Mouse (Mus musculus): ENCODE measurements around the gene Hps3. TPM values are rescaled to one million over a fixed set of nuclear protein-coding genes. Genes with fewer than 3 reads are reported as not detected.

Gene Hps3
- polyA plus RNA-seq, 1 experiment, result 58.4 TPM

DNA sequence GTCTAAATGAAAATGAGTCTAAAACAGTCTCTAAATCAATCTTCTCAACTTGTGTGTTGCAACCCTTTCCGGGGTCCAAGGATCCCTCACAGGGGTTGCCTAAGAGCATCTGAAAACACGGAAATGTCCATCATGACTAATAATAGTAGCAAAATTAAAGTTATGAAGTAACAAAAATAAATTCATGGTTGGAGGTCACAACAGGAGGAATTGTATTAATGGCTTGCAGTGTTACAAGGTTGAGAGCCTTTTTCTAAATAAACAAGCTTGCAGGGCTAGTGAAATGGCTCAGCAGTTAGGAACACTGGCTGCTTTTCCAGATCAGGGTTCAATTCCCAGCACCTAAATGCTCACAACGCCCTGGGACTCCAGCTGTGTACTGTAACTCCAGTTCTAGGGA lies 45.1 kb downstream of the Hps3 start:
- Histone ChIP-seq H3K27ac (ENCODE audit: insufficient read depth, low read length) (no peak overlapping the region), H3K36me3 (ENCODE audit: control insufficient read depth, insufficient read depth, low read length) (no peaks in the 10 kb centered on the region), H3K4me3 (ENCODE audit: extremely low read depth, insufficient read depth, insufficient read length) (no peak overlapping the region), H3K4me1 (ENCODE audit: control insufficient read depth, insufficient read depth, insufficient read length) (no peaks in the 10 kb centered on the region), H3K27me3 (ENCODE audit: control insufficient read depth, insufficient read depth, low read length) (no peaks in the 10 kb centered on the region)
- WGBS, result 83% methylated on average over 3 of the region's 3 CpGs
- TF ChIP-seq CTCF (IDR thresholded peaks at IDR 0.05; ENCODE audit: extremely low read depth, insufficient read depth, insufficient read length, insufficient replicate concordance), result no peak
- no peak for TF ChIP-seq POLR2A (IDR thresholded peaks at IDR 0.05; ENCODE audit: low read depth, low read length)
- no peak for DNase-seq (ENCODE audit: low read depth in 1 of 2, low spot score in 2 of 2)

DNA sequence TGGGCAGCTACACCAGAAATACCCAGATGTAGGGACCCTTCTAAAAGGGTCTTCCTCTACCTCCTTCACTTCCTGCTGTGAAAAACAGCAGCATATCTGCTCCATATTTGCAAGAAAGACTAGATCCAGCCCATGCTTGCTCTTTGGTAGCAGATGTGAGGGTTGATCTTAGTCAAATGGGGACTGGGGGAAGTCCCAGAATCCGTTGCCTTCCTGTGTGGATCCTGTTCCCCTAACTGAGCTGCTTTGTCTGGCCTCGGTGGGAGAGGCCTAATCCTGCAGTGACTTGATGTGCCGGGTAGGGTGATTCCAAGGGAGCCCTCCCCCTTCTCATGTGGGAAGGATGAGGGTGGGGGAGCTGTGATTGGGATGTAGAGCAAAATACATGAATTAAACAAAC lies 49.0 kb downstream of the Hps3 start:
- no peak for DNase-seq (ENCODE audit: low read depth in 1 of 2, low spot score in 2 of 2)
- WGBS, result 66% methylated on average over 3 of the region's 3 CpGs
- no peaks in the 10 kb centered on the region for H3K4me1 ChIP-seq (ENCODE audit: control insufficient read depth, insufficient read depth, insufficient read length)
- no peak overlapping the region for H3K4me3 ChIP-seq (ENCODE audit: extremely low read depth, insufficient read depth, insufficient read length)
- no peaks in the 10 kb centered on the region for H3K36me3 ChIP-seq (ENCODE audit: control insufficient read depth, insufficient read depth, low read length)
- TF ChIP-seq POLR2A (IDR thresholded peaks at IDR 0.05; ENCODE audit: low read depth, low read length) (no peak), CTCF (IDR thresholded peaks at IDR 0.05; ENCODE audit: extremely low read depth, insufficient read depth, insufficient read length, insufficient replicate concordance) (no peak)
- H3K27ac ChIP-seq (ENCODE audit: insufficient read depth, low read length), result no peak overlapping the region
- no peaks in the 10 kb centered on the region for H3K27me3 ChIP-seq (ENCODE audit: control insufficient read depth, insufficient read depth, low read length)

DNA sequence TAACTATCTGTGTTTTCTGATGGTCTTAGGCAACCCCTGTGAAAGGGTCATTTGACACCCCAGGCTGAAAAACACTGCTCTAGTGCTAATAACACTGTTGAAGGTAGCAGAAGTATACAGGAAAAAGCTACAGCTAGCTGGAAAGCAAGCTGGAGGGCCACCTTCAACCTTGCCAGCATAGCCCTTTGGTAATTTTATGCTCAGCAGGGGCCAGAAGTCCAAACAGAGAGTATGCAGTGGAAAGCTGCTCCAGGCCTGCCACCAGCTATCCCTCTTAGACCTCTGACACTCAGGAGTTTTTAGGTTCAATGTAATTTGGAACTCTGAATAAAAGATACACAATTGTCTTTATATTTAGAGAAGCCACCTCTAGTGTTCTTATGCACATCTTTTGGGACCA lies 52.3 kb downstream of the Hps3 start:
- TF ChIP-seq CTCF (IDR thresholded peaks at IDR 0.05; ENCODE audit: extremely low read depth, insufficient read depth, insufficient read length, insufficient replicate concordance) (no peak), POLR2A (IDR thresholded peaks at IDR 0.05; ENCODE audit: low read depth, low read length) (no peak)
- Histone ChIP-seq H3K4me3 (ENCODE audit: extremely low read depth, insufficient read depth, insufficient read length) (no peak overlapping the region), H3K27ac (ENCODE audit: insufficient read depth, low read length) (no peak overlapping the region), H3K4me1 (ENCODE audit: control insufficient read depth, insufficient read depth, insufficient read length) (no peaks in the 10 kb centered on the region), H3K36me3 (ENCODE audit: control insufficient read depth, insufficient read depth, low read length) (no peaks in the 10 kb centered on the region), H3K27me3 (ENCODE audit: control insufficient read depth, insufficient read depth, low read length) (no peaks in the 10 kb centered on the region)
- no peak for DNase-seq (ENCODE audit: low read depth in 1 of 2, low spot score in 2 of 2)

DNA sequence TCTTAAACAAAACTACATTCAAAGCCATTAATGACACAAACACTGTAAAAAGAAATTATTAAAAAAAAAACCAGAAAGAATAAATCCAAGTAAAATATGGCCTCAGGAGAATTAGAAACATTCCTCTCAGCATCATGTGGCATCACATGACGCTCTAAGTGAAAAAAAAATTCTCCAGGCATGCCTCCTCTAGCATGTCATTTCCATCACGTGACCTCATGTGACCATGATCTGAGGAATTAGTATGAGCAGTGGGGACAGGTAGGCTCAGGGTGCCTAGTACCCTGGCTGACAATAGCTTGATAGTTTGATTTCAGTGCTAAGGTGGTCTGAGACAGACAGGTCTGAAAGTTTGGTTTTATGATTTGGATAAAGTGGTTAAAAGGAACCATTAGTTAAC lies 54.0 kb downstream of the Hps3 start:
- no peak for TF ChIP-seq CTCF (IDR thresholded peaks at IDR 0.05; ENCODE audit: extremely low read depth, insufficient read depth, insufficient read length, insufficient replicate concordance)
- TF ChIP-seq POLR2A (IDR thresholded peaks at IDR 0.05; ENCODE audit: low read depth, low read length), result no peak
- H3K36me3 ChIP-seq (ENCODE audit: control insufficient read depth, insufficient read depth, low read length), result no peaks in the 10 kb centered on the region
- H3K4me3 ChIP-seq (ENCODE audit: extremely low read depth, insufficient read depth, insufficient read length), result no peak overlapping the region
- DNase-seq (ENCODE audit: low read depth in 1 of 2, low spot score in 2 of 2), result no peak
- H3K4me1 ChIP-seq (ENCODE audit: control insufficient read depth, insufficient read depth, insufficient read length), result no peaks in the 10 kb centered on the region
- no peak overlapping the region for H3K27ac ChIP-seq (ENCODE audit: insufficient read depth, low read length)
- H3K27me3 ChIP-seq (ENCODE audit: control insufficient read depth, insufficient read depth, low read length), result no peaks in the 10 kb centered on the region
- WGBS, result 87% methylated on average over 2 of the region's 2 CpGs

DNA sequence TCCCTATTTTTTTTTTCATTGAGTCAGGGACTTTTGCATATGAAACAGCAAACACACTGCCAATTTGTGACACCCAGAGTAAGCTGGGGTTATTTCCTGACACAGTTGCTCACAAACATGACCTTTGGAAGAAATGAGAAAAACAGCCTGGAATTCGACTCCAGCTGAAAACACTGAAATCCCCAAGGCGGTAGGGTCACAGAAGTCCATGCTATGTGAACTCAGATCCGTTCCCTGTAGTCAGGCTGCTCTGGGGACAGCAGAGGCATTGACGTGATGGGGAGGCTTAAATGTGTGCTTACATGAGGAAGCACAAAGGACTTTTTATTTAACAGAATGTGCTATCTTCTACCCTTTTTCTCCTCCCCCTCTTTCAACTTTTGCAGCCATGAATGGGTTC lies 56.6 kb downstream of the Hps3 start:
- Histone ChIP-seq H3K4me3 (ENCODE audit: extremely low read depth, insufficient read depth, insufficient read length) (no peak overlapping the region), H3K27ac (ENCODE audit: insufficient read depth, low read length) (no peak overlapping the region), H3K36me3 (ENCODE audit: control insufficient read depth, insufficient read depth, low read length) (no peaks in the 10 kb centered on the region), H3K4me1 (ENCODE audit: control insufficient read depth, insufficient read depth, insufficient read length) (no peaks in the 10 kb centered on the region), H3K27me3 (ENCODE audit: control insufficient read depth, insufficient read depth, low read length) (no peaks in the 10 kb centered on the region)
- WGBS, result 86% methylated on average over 4 of the region's 4 CpGs
- TF ChIP-seq POLR2A (IDR thresholded peaks at IDR 0.05; ENCODE audit: low read depth, low read length), result no peak
- no peak for TF ChIP-seq CTCF (IDR thresholded peaks at IDR 0.05; ENCODE audit: extremely low read depth, insufficient read depth, insufficient read length, insufficient replicate concordance)
- DNase-seq (ENCODE audit: low read depth in 1 of 2, low spot score in 2 of 2), result no peak

DNA sequence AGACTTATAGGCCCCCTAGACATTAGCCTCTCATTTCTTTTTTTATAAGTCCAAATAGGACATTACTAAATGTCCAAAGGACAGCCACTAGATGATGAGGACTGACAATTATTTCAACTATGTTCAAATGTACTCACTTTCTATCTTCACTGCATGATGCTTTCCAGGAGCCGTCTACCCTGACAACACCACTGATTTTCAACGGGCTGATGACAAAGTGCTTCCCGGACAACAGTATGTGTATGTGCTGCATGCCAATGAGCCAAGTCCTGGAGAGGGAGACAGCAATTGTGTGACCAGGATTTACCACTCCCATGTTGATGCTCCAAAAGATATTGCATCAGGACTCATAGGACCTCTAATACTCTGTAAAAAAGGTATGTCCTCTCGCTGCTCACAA lies 69.0 kb downstream of the Hps3 start:
- TF ChIP-seq CTCF (IDR thresholded peaks at IDR 0.05; ENCODE audit: extremely low read depth, insufficient read depth, insufficient read length, insufficient replicate concordance) (no peak), POLR2A (IDR thresholded peaks at IDR 0.05; ENCODE audit: low read depth, low read length) (no peak)
- H3K4me3 ChIP-seq (ENCODE audit: extremely low read depth, insufficient read depth, insufficient read length), result no peak overlapping the region
- no peak overlapping the region for H3K27ac ChIP-seq (ENCODE audit: insufficient read depth, low read length)
- 91% methylated on average over 4 of the region's 4 CpGs for WGBS
- no peaks in the 10 kb centered on the region for H3K4me1 ChIP-seq (ENCODE audit: control insufficient read depth, insufficient read depth, insufficient read length)
- DNase-seq (ENCODE audit: low read depth in 1 of 2, low spot score in 2 of 2), result no peak
- no peaks in the 10 kb centered on the region for H3K36me3 ChIP-seq (ENCODE audit: control insufficient read depth, insufficient read depth, low read length)
- no peaks in the 10 kb centered on the region for H3K27me3 ChIP-seq (ENCODE audit: control insufficient read depth, insufficient read depth, low read length)

DNA sequence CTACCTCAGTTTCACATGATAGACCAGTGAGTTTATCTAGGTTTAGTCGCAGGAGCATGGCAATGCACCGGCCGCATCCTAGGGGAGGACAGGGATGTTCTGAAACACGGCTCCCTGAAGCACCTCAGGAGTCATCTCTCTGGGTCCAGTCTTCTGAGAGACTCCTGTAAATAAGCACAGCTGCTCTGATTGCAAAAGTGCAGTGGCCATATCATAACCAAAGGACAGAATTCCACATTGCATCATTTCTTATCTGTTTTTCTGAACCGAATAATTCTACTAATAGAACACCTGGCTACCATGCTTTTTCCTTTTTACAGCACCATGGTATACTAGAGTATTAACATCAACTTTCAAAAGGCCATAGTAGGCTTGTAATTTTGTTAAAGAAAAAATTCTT lies 69.9 kb downstream of the Hps3 start:
- DNase-seq (ENCODE audit: low read depth in 1 of 2, low spot score in 2 of 2), result no peak

More for the DNA sequence above, 69.9 kb downstream of the Hps3 start:
- TF ChIP-seq POLR2A (IDR thresholded peaks at IDR 0.05; ENCODE audit: low read depth, low read length) (no peak), CTCF (IDR thresholded peaks at IDR 0.05; ENCODE audit: extremely low read depth, insufficient read depth, insufficient read length, insufficient replicate concordance) (no peak)
- WGBS, result 90% methylated on average over 5 of the region's 5 CpGs
- Histone ChIP-seq H3K4me1 (ENCODE audit: control insufficient read depth, insufficient read depth, insufficient read length) (no peaks in the 10 kb centered on the region), H3K27me3 (ENCODE audit: control insufficient read depth, insufficient read depth, low read length) (no peaks in the 10 kb centered on the region), H3K27ac (ENCODE audit: insufficient read depth, low read length) (no peak overlapping the region), H3K36me3 (ENCODE audit: control insufficient read depth, insufficient read depth, low read length) (no peaks in the 10 kb centered on the region), H3K4me3 (ENCODE audit: extremely low read depth, insufficient read depth, insufficient read length) (no peak overlapping the region)

Measured in spleen, adult 2 months (tissue).